Mouse (Mus musculus): ENCODE data around the gene Elmod1. TPM values are rescaled to one million over a fixed set of nuclear protein-coding genes. Genes with fewer than 3 reads are reported as not detected.
"Not testable (repeated sequence)": the region's sequence is repeated elsewhere in the genome, so short reads cannot be mapped to it uniquely, and the experiment has no call there.

Gene Elmod1
- polyA plus RNA-seq (2017; shearing (Covaris generic)), result not detected

DNA sequence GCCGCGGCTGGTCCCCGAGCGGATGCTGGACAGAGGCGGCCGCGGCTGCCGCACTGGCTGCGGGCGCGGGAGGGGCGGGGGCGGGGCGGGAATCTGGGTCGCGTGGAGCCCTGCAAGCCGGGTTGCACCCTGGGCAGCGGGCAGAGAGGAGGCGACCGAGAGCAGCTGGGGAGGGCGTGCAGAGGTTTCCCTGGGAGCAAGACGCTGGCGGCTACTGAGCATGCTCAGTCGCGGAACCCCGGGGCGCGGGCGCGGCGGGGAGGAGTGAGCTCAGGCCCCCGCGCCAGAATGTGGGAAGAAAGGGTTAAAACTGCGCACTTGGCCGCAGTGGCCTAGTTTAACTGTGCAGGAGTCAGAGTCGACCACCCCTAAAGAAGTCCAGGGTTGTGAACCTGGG is at the start of gene Elmod1:
TSS of gene Elmod1 (minus strand) at position 180 of the 397 bp plus-strand sequence.
- ATAC-seq, result no peak

DNA sequence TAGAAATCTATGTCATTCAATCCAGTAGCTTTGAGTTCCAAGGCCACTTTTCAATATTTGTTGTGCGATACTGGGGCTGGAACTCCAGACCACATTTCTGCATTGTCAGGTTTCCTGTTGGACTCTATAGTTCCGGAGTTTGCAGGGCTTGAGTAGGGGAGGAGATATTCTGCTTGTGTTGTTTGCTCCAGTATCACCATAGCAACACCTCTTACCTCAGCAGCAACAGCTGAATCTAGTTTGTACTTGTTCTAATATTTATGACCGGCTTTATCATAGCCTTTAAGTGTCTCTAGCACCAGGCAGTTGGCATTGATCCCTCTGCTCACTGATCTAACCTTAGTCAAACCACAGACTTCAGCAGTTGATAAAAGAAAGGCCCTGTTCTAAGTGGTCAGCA is 47.7 kb upstream of the Elmod1 start:
- no peak for ATAC-seq

DNA sequence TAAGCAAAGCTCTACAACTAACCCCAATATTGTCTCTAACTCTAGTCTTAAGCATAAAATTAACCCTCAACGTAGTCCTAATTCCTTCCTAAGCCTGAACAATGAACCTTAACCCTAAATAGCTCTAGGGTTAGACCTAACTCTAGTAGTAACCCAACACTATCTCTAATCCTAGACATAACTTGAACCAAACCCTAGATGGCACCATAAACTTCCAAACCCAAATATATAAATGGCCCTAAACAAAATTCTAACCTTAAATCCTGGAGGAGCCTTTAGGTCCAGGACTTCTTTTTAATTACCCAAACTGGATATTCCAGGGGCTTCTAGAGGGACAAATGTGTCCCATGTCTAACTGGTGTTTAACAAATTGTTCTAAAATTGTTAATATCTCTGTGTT is 19.4 kb upstream of the Elmod1 start:
- no peak for ATAC-seq

DNA sequence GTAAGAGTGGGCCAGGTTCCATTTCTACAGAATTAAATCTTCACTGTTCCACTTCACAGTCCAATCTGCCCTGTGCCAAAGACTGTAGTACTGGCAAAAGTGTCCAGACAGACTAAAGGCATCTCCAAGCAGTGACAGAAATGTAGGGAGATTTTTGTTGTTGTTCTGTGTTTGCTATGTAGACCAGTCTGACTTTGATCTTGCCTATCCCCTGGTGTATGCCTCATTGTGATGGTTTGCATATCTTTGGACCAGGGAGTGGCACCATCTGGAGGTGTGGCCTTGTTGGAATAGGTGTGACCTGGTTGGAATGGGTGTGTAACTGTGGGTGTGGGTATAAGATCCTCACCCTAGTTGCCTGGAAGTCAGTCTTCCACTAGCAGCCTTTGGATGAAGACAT is 17.5 kb upstream of the Elmod1 start:
- ATAC-seq, result not testable (repeated sequence)

DNA sequence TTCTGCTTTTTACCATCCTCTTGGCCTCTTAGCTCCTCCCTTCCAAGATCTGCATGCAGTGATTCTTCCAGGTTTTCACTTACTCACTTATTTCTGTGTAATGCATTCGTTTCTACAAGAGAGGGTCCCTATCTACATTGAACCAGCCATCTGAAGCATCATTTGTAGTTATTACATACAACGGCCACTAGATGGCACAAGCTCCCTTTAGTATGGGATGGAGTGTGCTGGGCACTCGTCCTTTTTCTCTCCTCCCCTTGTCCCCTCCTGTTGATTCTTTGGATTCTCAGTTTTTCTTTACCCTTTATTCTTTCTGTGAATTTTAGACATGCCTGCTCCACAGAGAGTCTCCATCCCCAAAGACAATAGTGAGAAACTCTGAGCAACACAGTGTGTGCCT is 15.8 kb upstream of the Elmod1 start:
- no peak for ATAC-seq

DNA sequence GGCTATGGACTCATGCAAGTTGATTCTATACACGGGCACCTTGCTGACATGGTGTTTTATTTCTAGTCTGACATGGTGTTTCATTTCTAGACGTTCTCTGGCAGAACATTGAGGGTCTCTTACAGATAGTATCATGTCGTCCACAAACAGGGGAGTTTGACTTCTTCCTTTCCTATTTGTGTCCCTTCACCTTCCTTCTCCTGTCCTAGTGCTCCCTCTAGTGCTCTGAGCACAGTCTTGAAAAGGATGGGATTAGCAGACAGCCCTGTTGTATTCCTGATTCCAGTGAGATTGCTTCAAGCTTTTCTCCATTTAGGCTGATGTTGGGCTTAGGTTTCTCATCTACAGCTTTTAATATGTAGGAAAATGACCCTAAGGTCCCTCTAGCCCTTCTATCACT is 11.9 kb upstream of the Elmod1 start:
- ATAC-seq, result no peak

DNA sequence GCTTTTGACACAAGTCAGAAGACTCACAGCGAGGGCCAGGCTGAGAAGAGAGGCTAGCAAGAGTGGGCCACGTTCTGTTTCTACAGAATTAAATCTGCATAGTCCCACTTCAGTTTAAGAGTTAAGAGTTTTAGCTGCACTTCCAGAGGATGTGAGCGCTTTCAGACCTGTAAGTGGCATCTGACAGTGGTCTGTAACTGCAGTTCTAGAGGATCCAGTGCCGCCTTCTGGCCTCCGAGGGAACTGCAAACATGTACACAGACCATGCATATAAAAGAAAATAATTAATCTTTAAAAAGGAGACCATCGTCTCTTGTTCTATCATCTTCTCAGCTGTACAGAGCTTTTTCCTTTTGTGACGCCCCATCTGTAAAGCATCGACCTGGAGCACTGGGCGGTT is 9.8 kb upstream of the Elmod1 start:
- ATAC-seq, result no peak

DNA sequence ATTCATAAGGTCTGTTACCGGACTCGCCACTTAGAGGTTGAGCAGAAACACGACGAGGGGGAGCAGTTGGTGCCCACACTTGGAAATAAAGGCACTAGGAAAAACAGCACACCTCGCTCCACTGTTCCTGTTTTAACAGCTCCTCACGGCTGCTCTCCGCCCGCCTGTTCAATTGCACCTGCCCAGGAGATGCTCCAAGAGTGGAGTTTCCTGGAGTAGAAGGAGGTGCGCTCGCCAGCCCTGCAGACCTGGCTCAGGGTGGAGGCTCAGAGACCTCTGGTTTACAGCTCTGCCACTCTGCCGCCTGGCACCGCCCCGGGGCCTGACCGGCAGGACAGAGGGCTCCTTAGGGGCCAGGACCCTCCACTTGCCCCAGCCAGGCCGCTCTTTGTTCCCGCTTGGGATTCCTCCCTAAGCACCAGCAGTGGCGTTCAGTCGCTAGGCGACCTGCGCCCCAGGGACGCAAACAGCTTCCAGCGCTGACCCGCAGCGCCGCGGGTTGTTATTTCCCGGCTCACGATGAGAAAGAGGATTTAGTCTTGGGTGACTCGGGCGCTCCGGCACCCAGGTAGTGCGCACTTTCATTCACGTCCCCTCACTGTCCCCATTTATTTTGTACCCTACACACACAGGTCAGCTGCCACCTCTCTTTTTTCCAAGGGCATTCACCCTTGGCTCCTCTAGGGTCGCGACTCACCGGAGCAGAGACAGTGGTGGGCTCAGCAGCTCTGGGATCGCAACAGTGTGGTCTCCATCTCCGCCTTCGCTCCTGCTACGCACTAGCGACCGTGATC is 576 bp downstream of the Elmod1 start:
- no peak for ATAC-seq

DNA sequence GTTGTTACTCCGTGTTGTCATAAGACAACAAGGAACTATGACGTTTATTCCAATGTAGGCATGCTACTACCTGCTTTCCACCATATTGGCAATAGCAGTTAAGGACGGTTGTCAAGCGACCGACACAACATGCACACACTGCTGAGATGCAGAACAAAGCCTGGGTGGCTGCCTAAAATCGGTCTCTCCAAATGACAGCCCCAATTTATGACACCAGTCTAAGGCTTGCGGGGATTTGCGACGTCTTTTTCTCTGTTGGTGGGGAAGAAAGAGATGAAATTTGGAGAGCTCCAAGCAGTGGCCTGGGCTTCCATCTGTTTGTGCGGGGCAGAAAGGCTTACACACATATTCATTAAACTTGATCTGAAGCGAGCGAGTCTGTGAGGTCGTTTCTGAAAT is 1.2 kb downstream of the Elmod1 start:
- ATAC-seq, result no peak

DNA sequence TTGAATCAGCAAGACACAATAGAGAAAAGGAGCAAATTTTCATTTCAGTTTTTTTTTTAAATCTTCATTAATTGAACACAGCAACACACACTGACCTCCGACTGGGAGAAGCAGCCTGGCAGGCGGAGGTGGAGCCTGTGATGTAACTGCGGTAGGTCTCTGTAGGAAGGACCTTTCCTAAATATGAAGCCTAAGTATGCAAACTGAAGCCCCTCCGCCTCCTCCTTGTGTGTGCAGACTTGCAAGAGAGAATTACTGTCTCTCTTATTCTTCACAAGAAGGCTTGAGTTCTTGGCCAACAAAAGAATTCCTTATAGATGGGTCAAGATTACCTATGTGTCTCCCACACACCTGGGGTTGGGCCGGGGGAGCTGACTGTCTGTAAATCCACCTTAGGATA is 1.9 kb downstream of the Elmod1 start:
- no peak for ATAC-seq

DNA sequence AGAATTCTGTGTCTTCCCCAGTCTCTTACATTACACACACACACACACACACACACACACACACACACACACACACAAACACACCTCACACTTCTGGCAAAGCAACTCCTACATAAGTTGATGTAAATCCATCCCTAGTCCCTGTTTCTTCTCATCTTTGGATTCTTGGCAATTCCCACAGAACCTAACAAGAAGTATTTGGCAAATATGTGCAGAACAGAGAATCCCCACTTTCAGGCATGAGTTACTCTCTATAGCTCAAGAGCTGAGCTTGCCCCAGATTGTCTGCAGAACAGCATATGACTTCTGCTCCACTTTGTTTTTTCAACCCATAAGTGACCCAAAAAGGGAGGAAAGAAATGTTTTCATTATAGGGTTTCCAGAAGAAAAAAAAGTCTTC is 2.7 kb downstream of the Elmod1 start:
- ATAC-seq, result no peak

DNA sequence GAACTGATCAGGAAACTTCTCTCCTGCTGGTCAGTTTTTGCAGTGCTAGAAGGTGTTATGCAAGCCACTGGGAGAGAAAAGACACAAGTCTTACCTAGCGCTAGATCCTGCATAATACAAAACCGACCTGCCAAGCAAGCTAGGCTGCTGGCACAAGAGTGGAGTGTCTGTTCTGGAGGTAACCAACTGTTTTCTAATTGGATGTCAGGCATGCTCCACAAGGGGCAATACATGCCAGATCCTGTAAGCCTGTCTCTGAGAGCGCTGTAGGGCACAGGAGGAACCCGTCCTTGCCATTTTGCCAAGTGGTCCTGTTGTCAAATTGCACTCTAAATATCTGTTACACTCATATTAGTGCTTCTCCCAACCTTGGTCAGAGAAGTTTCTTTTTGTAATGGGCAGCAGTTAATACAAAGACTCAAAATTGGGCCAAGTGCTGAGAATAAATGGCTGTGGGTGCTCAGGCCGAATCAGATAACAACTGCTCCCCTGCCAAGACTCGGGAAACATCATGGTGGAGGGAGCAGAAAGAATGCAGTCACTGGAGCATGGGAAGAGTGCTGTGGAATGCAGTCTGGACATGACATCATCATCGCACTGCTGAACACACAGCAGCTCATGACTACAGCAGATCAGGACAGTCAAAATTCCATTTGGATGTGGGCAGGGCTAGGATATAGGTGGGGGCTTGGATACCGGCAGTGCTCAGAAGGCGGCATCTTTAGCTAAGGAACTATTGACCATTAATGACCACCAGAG is 7.3 kb downstream of the Elmod1 start:
- ATAC-seq, result no peak

DNA sequence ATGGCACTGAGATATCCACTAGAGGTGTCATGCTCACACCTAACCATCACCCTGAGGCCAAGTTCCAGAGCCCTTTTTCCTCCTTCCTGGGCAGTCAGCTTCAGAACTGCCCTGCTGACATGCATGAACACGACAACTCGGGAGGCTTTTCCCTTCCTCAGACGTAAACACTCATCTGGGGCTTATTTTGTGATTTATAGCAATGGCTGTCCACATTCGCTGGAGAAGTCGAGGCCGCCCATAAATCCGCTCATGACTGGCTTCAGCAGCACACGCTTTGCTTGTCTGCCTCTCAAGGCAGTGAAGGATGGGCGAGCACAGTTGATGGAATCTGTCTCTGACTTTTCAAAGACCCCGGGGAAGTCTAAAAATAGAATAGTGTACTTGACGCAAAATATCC is 18.1 kb downstream of the Elmod1 start:
- no peak for ATAC-seq

DNA sequence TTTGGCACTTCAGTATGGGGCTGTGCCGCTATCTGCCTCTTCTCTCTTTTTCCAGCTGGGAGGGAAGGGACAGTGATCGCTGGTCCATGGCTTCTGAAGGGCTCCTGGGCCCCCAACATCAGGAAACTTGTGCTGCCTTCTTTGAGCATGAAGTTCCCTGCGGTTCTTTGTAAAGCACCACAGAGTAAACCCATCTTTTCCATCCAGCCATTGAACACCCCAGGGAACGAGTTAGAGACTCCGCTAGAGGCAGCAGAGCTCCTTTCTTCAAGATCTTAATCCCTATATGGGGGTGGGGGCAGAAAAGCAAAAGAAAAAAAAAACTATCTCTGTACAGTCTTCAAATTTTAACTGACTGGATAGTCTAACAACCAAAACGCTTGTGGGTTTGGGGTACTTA is 20.2 kb downstream of the Elmod1 start:
- no peak for ATAC-seq

DNA sequence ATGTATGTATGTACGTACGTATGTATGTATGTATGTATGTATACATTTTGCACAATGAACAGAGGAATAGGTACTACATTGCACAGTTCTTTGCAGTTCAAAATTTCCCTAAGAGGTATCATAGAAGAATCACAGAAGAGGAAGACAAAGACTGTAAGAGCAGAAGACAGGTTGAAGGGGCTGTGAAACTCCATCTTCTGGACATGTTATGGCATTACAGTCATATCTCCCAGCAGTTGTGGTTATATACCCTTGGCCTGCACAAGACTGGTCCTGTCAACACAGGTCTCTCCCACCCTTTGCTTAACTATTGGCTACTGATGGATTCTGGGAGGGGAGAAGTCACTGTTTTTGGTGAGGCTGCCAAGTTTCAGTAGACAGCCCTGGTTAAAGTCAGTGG is 27.6 kb downstream of the Elmod1 start:
- no peak for ATAC-seq

DNA sequence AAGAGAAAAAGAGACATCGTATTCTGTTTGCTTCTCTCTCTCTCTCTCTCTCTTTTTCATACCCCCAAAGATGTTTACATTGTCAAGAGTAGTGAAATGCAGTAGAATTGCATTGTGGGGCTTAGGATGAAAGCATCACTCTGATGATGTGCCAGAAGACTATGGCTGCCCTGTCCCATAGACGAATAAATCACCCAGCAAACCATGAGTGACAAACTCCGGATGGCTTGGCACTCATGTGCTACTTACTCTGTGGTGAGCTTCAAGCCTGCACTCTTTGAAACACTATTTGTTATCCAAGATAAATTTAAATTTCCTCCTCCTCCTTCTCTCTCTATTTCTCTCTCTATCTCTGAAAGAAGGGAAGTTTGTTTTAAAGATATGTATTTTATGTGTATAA is 36.5 kb downstream of the Elmod1 start:
- ATAC-seq, result no peak

DNA sequence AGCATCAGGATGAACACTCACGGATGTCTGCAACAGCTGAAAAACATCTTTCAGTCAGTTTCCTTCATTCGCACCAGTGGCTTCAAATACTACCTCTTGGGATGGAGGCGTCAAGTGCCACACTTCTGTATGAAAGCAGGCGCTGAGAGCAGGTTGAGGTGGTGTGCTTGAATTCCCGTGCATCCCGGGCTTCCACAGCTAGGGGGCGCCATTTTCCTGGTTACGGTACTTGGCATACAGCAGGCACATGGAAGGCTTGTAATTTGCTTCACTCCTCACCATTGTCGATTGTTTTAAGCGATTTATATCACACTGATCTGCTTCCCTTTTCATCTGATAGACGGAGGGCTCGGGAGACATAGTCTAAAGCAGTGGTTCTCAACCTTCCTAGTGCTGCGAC is 40.9 kb downstream of the Elmod1 start:
- ATAC-seq, result no peak

DNA sequence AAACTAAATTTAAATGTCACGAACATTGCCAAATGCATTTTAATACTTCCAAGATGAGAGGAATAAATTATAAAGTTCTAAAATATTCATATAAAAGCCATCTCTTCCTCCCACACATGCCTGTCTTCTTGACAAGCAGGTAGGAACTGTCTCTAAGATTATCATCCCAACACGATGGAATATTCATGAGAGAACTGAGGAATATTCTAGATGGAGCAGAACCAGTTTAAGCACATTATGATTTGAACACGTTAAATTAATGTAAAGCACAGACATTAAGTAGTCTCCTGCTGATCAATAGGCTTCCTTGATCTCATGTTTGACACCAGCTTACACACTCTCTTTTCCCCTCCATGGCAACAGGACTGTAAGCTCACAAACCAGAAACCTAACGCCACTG is 41.7 kb downstream of the Elmod1 start:
- ATAC-seq, result no peak

DNA sequence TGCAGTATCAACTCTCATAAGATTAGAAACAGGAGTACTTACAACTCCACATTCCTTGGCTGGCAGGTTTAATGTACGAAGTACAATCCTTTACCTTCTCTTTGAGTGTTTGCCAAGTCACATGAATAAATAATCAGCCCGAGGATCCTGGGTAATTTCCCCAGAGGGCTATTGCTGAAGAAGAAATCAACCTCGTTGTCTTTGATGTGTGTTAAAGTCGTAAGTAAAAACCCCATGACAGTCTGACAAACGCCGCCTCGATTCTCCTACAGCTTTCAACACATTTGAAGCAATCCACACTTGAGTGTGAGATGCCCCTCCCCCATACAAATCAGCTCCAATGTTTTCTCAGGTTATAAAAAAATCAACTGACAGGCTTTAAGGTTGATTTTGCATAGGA is 44.2 kb downstream of the Elmod1 start:
- no peak for ATAC-seq

DNA sequence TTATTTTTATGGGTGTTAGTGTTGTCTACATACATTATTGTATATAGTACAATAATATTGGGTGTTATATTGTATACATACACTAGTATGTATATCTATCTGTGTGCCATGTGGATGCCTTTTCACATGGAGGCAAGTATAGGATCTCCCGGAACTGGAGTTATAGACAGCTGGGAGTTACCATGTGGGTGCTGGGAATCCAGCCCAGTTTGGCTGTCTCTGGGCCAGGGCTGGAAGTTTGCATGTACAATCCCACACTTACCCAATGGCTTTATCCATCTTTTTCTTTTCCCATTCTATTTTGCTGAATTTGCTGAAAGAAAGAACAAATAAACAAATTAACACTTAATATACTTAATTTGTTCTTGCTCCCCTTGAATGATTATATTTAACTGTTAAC is 54.0 kb downstream of the Elmod1 start:
- no peak for ATAC-seq

DNA sequence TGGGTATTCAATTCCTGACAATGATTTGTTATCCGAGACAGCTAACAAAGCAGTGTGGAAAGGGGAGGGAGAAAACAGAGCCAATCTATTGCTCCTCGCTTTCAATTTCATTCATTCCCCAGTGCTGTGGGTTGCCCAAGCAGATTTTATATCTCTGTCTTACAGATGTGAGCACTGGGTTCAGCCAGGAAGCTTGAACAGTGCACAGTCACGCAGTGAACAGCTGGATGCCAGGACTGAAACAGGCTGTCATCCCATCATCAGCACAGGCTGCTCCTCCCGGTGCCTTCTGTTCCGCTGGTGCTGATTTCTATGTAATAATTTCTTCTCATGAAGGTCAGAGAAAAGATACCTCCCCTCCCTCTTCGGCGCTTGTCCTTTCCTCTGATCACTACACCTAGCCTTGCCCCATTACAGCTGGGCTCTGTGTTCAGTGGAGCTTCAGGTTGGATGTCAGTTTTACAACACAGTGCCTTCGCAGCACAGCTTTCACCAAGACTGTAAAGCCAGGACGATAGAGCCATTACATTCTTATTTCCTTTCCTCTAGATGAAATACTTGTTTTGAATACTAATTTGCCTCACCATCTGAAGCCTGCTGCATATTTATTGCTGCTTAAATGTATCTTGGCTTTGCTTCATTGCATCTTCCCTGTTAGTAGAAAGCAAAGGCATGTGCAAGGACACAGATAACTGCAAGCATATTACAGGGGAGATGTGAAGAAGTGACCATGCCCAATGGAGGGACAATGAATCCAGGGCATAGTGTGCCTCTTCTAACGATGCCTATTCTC is 59.0 kb downstream of the Elmod1 start:
- ATAC-seq, result no peak

DNA sequence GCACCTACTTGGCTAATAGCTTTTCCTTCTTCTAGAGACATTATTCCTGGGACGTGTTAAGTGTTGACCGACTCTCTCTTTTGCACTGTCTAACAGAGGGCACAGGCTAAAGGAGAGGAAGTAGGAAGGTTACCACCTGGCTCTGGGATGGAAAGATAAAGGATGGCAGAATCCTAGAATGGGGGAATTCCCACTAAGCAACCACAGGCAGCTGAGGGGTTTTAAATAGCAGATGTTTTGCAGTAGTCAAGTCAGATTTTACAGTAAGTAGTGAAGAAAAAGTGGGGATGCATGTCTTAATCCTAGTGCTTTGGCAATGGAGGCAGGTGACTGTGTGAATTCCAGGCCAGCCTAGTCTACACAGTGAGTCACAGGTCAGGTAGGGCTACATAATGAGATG is 64.3 kb downstream of the Elmod1 start:
- ATAC-seq, result no peak

DNA sequence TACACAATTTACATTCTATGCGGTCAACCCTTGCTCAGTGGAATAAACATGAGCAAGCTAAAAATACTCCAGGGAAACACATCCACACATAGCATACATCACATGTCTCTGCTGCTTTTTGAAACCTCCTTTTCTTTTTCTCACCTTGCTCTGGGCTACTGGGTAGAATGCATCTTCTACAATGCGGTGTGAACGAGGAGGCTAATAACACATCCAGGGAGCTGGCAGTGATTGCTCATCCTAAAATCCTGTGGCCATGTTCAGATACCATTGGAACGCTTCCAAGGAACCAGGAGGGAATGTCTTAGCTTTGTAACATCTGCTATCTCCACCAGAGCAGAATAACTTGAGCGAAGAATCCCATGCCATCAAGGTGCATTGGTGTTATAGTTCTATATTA is 64.8 kb downstream of the Elmod1 start:
- no peak for ATAC-seq

DNA sequence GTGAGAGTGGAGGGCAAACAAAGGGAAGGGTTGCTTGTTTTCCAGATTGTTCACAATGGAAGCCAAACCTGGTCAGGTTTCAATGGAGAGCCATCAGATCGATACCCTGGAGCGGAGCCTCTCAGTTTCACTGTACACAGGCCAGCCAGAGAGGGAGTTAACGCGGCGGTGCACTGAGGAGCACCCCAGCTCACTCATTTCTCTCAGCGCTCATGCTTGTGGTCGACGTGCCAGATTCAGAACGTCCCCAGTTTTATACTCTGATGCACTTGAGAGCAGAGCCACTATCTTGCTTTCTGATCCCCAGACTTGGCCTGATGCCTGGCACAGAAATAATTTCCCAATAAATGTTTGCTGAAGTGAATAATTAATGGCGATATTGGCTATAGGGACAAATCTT is 68.3 kb downstream of the Elmod1 start:
- no peak for ATAC-seq

Measured in activated CD4-positive, CD25-positive, alpha-beta regulatory T cell, adult 4 months (primary cell).